Mouse (Mus musculus) left cerebral cortex, postnatal 10 days (tissue): ENCODE measurements around the gene Pheta1. TPM values are rescaled to one million over a fixed set of nuclear protein-coding genes. Genes with fewer than 3 reads are reported as not detected.

Source experiments
- DNase-seq, 2 experiments: peaks; one replicate each; pipeline ENCODE4 v3.0.0; 2021 to 2022; ENCODE audit warnings: low spot score in 2 of 2, mixed read lengths in 1 of 2; ENCODE audit errors: extremely low spot score in 1 of 2
- intact Hi-C: fragments of 180-260 bp; cut with DNase I; formaldehyde crosslinking; loops from one replicate; pipeline ENCODE4 v1.15.1; 2025
- total RNA-seq, 2 experiments: library from RNA; stranded (reverse); gene quantifications; 2 replicates each; pipeline ENCODE4 v1.2.3; 2021

The Pheta1 gene
- total RNA-seq, 2 experiments from 2014 or later: 11.4 to 12.4 TPM

DNA sequence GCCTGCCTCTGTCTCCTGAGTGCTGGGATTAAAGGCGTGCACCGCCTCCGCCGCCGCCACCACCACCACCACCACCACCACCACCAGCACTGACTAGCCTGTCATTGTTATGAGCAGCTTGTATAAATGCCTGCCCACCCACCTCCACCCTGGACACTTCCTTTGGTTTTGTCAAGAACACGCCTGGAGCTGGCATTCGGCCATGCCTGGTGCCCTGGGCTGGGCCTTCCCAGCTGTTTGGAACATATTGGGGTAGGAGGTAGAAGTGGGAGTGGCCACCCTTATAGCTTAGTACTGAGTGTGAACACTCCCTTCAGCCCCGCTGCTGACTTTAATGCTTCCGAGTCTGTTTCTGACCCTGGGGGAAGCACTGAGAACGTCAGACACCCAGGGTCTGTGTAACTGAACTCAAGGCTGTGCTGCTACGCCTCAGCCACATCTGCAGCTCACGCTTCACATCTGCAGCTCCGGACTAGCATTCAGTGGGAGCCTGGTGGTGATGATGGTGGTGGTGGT, 22.8 kb downstream of the Pheta1 start:
- DNase-seq: peak in 1 of 2 experiments; percentile 69
- intact Hi-C loops: loop anchor here (1.0 to 5.0 kb wide), 2 partner anchors 186 to 218 kb away; no protein-coding TSS in a partner anchor

- intact Hi-C loops: loop anchor here (1.0 to 5.0 kb wide), 2 partner anchors 185 to 217 kb away; no protein-coding TSS in a partner anchor
- DNase-seq: peak; percentile 70 to 87
These were observed 23.4 kb downstream of the Pheta1 start for GRCm38 (mm10) chr5:121872158-121872557.

- DNase-seq: no peak
- intact Hi-C loops: no loop called here
These were observed 26.3 kb downstream of the Pheta1 start for GRCm38 (mm10) chr5:121875041-121875440.

DNA sequence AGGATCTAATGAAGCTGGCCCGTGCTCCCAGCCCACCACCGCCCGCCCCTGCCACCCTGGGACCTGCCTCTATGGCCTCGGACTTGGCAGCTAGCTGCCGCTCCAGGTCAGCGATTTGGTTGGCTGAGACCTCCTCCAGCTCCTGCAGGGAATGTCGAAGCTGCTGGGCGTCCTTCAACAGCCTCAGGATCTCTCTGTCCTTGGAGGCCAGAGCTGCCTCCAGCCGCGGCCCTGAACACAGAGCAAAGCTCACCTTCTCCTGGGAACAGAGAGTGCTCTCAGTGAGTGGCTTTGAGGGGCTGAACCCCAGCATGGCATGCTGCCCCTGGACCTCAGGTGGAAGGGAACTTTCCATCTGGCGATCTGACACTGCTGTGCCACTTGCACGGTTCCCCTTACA, 28.1 kb downstream of the Pheta1 start:
- no peak for DNase-seq
- intact Hi-C loops: no loop called here

GRCm38 (mm10) chr5:121878703-121879102, 29.9 kb downstream of the Pheta1 start:
- intact Hi-C loops: no loop called here
- no peak for DNase-seq

GRCm38 (mm10) chr5:121879211-121879610, 30.4 kb downstream of the Pheta1 start:
- no peak for DNase-seq
- intact Hi-C loops: no loop called here

- intact Hi-C loops: no loop called here
- DNase-seq: no peak
These were observed 34.6 kb downstream of the Pheta1 start for GRCm38 (mm10) chr5:121883356-121883755.

DNA sequence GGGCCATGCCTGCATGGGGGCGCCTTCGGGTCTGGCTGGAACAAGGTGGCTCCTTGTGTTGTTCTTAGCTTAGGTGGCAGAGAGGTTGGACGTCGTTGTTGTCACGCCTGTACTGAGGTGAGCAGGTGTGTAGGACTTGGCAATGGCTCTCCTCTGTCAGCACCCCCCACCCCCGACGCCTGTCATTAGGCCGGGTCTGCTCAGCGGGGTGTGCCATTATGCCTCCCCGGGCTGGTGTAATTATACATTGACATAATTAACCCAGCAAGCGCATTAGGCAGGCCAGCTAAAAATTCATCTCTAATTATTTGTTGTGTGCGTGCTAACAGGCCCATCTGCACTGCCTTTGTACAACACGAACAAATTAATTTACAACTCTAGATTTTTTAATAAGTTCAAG, 40.6 kb downstream of the Pheta1 start:
- DNase-seq: no peak
- intact Hi-C loops: no loop called here

DNA sequence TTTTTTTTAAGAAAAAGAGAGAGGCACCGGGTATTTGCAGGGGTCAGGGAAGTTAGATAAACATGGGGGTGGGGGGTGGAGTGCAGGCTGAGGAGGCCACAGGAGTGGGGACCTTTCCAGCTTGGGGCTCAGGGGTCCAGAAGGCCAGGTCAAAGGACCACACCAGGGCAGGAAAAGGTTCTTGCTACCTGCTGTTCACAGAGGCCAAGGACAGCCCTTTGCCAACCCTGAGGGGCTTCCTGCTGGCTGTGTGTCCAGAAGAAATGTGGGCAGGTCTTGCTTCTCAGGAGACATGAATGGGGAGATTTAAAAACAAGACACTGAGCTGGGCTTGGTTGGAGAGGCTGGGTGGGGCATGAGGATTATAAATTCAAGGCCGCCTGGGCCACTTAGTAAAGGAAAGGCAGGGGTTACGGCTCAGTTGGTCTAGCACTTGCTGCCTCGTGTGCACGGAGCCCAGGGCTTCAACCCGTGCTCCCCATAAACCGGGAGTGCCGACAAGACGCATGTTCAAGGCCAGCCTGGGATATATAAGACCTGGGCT, 41.1 kb downstream of the Pheta1 start:
- intact Hi-C loops: loop anchor here (5.0 kb wide), 2 partner anchors 167 to 192 kb away; no protein-coding TSS in a partner anchor

GRCm38 (mm10) chr5:121890925-121891324, 42.1 kb downstream of the Pheta1 start:
- intact Hi-C loops: loop anchor here (5.0 kb wide), 2 partner anchors 166 to 191 kb away; no protein-coding TSS in a partner anchor
- DNase-seq: no peak

More for the DNA sequence above, 41.1 kb downstream of the Pheta1 start:
- no peak for DNase-seq

- intact Hi-C loops: loop anchor here (5.0 kb wide), 2 partner anchors 165 to 190 kb away; no protein-coding TSS in a partner anchor
- peak; percentile 62 to 75 for DNase-seq
These were observed 43.5 kb downstream of the Pheta1 start for GRCm38 (mm10) chr5:121892281-121892680.

DNA sequence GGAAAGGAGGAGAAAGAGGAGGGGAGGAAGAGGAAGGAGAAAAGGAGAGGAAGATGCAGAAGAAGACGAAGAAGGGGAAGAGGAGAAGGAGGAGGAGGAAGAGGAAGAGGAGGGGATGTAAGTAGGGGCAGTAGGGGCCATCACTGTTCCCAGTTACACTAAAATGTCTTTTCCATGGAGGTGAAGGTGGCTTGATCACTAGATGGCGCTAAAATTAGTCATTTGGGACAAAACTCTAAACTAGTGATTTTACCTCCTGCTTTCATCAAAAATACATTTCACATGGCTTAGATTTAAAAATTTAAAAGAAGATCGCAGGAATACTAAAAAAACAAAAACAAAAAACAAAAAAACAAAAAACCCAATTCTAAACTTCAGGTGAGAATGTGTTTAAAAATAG, 44.8 kb downstream of the Pheta1 start:
- no peak for DNase-seq
- intact Hi-C loops: loop anchor here (5.0 kb wide), 2 partner anchors 164 to 189 kb away; no protein-coding TSS in a partner anchor

GRCm38 (mm10) chr5:121894647-121895046, 45.9 kb downstream of the Pheta1 start:
- no peak for DNase-seq
- intact Hi-C loops: loop anchor here (5.0 kb wide), 2 partner anchors 163 to 188 kb away; no protein-coding TSS in a partner anchor

- intact Hi-C loops: no loop called here
- DNase-seq: no peak
These were observed 46.5 kb downstream of the Pheta1 start for GRCm38 (mm10) chr5:121895117-121895756.

DNA sequence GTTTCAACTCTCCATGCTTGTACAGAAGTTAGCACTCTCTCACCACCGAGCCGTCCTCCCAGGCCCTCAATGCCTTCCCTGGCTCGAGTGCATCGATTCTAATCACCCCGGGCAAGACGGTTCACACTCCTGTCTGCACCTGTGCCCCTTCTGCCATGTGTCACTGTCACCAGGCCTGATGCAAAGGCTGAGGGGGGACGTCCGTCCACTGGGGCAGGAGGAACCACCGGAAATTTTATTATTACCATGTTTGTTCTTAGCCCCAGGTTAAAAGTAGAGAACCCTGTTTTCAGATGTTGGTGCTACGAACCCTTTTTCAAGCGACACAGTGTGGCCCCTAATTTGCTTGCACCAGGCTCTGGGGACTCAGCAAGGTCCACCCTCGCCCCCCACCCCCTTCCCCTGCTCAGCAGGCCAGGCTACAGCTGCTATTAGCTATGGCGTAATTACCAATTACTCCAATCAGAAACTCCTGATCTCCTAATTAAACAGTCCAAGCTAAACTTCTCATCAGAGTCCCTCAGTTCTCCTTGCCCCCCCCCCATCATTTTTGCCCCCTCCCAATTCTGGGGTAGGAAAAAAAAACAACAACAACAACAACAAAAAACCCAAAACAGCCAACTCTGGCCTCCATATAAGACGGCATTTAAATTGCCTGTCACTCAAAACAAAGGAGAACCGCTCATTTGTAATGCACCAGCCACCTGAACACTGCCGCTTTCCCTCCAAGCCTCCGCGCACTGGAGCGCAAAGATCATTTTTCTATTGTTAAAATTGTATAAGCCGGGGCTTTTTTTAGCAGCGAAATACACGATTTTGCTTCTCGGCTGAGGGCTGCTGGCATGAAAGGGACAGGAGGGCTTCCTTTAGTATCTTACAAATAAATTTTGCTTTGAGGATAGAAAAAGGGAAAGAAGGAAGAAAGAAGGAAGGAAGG, 54.3 kb downstream of the Pheta1 start:
- intact Hi-C loops: loop anchor here (5.0 kb wide), 1 partner anchor 64 kb away; no protein-coding TSS in a partner anchor
- DNase-seq: no peak
